Mouse (Mus musculus): ENCODE data around the gene Trappc2l. TPM values are rescaled to one million over a fixed set of nuclear protein-coding genes. Genes with fewer than 3 reads are reported as not detected.

Gene Trappc2l
- polyA plus RNA-seq, 1 experiment = 95.7 TPM

GRCm38 (mm10) chr8:122596031-122596430, 15.4 kb upstream of the Trappc2l start:
- Histone ChIP-seq H3K27me3 (ENCODE audit: control insufficient read depth, insufficient read depth, insufficient read length) (no peaks in the 10 kb centered on the region), H3K36me3 (ENCODE audit: control insufficient read depth, insufficient read depth) (no peaks in the 10 kb centered on the region), H3K4me3 (no peak overlapping the region), H3K79me2 (ENCODE audit: control insufficient read depth, insufficient read depth) (no peaks in the 10 kb centered on the region), H3ac (ENCODE audit: control insufficient read depth, insufficient read length) (no peak overlapping the region), H3K4me2 (ENCODE audit: low read depth) (no peak overlapping the region)
- TF ChIP-seq MYOD1 (IDR thresholded peaks at IDR 0.05; ENCODE audit: control insufficient read depth in 1 of 3, insufficient read length in 2 of 3, low read depth in 2 of 3) (no peak), E2F4 (IDR thresholded peaks at IDR 0.05; ENCODE audit: insufficient read depth) (no peak), POLR2A (IDR thresholded peaks at IDR 0.05; ENCODE audit: insufficient read length, low read depth) (no peak), REST (IDR thresholded peaks at IDR 0.05; ENCODE audit: insufficient read depth, insufficient read length) (no peak), TCF12 (IDR thresholded peaks at IDR 0.05; ENCODE audit: insufficient read depth, poor library complexity, severe bottlenecking) (no peak), USF1 (IDR thresholded peaks at IDR 0.05; ENCODE audit: low read depth) (no peak), MAX (IDR thresholded peaks at IDR 0.05; ENCODE audit: low read depth) (no peak), POLR2AphosphoS2 (IDR thresholded peaks at IDR 0.05; ENCODE audit: insufficient read length, low read depth) (no peak), CEBPB (IDR thresholded peaks at IDR 0.05; ENCODE audit: insufficient read depth, poor library complexity, severe bottlenecking) (no peak), SRF (IDR thresholded peaks at IDR 0.05; ENCODE audit: control insufficient read depth, insufficient read length, low read depth) (no peak)

GRCm38 (mm10) chr8:122600666-122601065, 10.8 kb upstream of the Trappc2l start:
- Histone ChIP-seq H3K36me3 (ENCODE audit: control insufficient read depth, insufficient read depth) (no peaks in the 10 kb centered on the region), H3ac (ENCODE audit: control insufficient read depth, insufficient read length) (no peak overlapping the region), H3K4me2 (ENCODE audit: low read depth) (no peak overlapping the region), H3K79me2 (ENCODE audit: control insufficient read depth, insufficient read depth) (no peaks in the 10 kb centered on the region), H3K27me3 (ENCODE audit: control insufficient read depth, insufficient read depth, insufficient read length) (no peaks in the 10 kb centered on the region), H3K4me3 (no peak overlapping the region)
- TF ChIP-seq MYOD1 (IDR thresholded peaks at IDR 0.05; ENCODE audit: control insufficient read depth in 1 of 3, insufficient read length in 2 of 3, low read depth in 2 of 3) (no peak), POLR2AphosphoS2 (IDR thresholded peaks at IDR 0.05; ENCODE audit: insufficient read length, low read depth) (no peak), E2F4 (IDR thresholded peaks at IDR 0.05; ENCODE audit: insufficient read depth) (no peak), MYOG (IDR thresholded peaks at IDR 0.05; ENCODE audit: control insufficient read depth in 1 of 3, insufficient read depth in 1 of 3, insufficient read length in 2 of 3, low read depth in 2 of 3) (no peak), CEBPB (IDR thresholded peaks at IDR 0.05; ENCODE audit: insufficient read depth, poor library complexity, severe bottlenecking) (no peak), REST (IDR thresholded peaks at IDR 0.05; ENCODE audit: insufficient read depth, insufficient read length) (no peak), TCF3 (IDR thresholded peaks at IDR 0.05; ENCODE audit: insufficient read length, low read depth) (no peak), USF1 (IDR thresholded peaks at IDR 0.05; ENCODE audit: low read depth) (no peak), SRF (IDR thresholded peaks at IDR 0.05; ENCODE audit: control insufficient read depth, insufficient read length, low read depth) (no peak), MAX (IDR thresholded peaks at IDR 0.05; ENCODE audit: low read depth) (no peak), TCF12 (IDR thresholded peaks at IDR 0.05; ENCODE audit: insufficient read depth, poor library complexity, severe bottlenecking) (no peak), POLR2A (IDR thresholded peaks at IDR 0.05; ENCODE audit: insufficient read length, low read depth) (no peak)

GRCm38 (mm10) chr8:122604640-122605039, 6.8 kb upstream of the Trappc2l start:
- H3K79me2 ChIP-seq (ENCODE audit: control insufficient read depth, insufficient read depth) = no peaks in the 10 kb centered on the region
- H3ac ChIP-seq (ENCODE audit: control insufficient read depth, insufficient read length) = no peak overlapping the region
- TF ChIP-seq TCF3 (IDR thresholded peaks at IDR 0.05; ENCODE audit: insufficient read length, low read depth) = no peak
- TF ChIP-seq POLR2A (IDR thresholded peaks at IDR 0.05; ENCODE audit: insufficient read length, low read depth) = no peak
- TF ChIP-seq REST (IDR thresholded peaks at IDR 0.05; ENCODE audit: insufficient read depth, insufficient read length) = no peak
- no peak for TF ChIP-seq E2F4 (IDR thresholded peaks at IDR 0.05; ENCODE audit: insufficient read depth)
- no peak for TF ChIP-seq MAX (IDR thresholded peaks at IDR 0.05; ENCODE audit: low read depth)
- TF ChIP-seq SRF (IDR thresholded peaks at IDR 0.05; ENCODE audit: control insufficient read depth, insufficient read length, low read depth) = no peak
- TF ChIP-seq TCF12 (IDR thresholded peaks at IDR 0.05; ENCODE audit: insufficient read depth, poor library complexity, severe bottlenecking) = no peak
- TF ChIP-seq MYOD1 (IDR thresholded peaks at IDR 0.05; ENCODE audit: control insufficient read depth in 1 of 3, insufficient read length in 2 of 3, low read depth in 2 of 3) = no peak
- TF ChIP-seq MYOG (IDR thresholded peaks at IDR 0.05; ENCODE audit: control insufficient read depth in 1 of 3, insufficient read depth in 1 of 3, insufficient read length in 2 of 3, low read depth in 2 of 3) = no peak
- no peak for TF ChIP-seq CEBPB (IDR thresholded peaks at IDR 0.05; ENCODE audit: insufficient read depth, poor library complexity, severe bottlenecking)
- no peak overlapping the region for H3K4me2 ChIP-seq (ENCODE audit: low read depth)
- H3K4me3 ChIP-seq = no peak overlapping the region
- no peaks in the 10 kb centered on the region for H3K27me3 ChIP-seq (ENCODE audit: control insufficient read depth, insufficient read depth, insufficient read length)
- H3K36me3 ChIP-seq (ENCODE audit: control insufficient read depth, insufficient read depth) = no peaks in the 10 kb centered on the region

GRCm38 (mm10) chr8:122605367-122605766, 6.1 kb upstream of the Trappc2l start:
- no peak for TF ChIP-seq REST (IDR thresholded peaks at IDR 0.05; ENCODE audit: insufficient read depth, insufficient read length)
- no peak for TF ChIP-seq MAX (IDR thresholded peaks at IDR 0.05; ENCODE audit: low read depth)
- TF ChIP-seq TCF3 (IDR thresholded peaks at IDR 0.05; ENCODE audit: insufficient read length, low read depth) = no peak
- no peak for TF ChIP-seq POLR2AphosphoS2 (IDR thresholded peaks at IDR 0.05; ENCODE audit: insufficient read length, low read depth)
- no peak for TF ChIP-seq USF1 (IDR thresholded peaks at IDR 0.05; ENCODE audit: low read depth)
- TF ChIP-seq TCF12 (IDR thresholded peaks at IDR 0.05; ENCODE audit: insufficient read depth, poor library complexity, severe bottlenecking) = no peak
- TF ChIP-seq MYOD1 (IDR thresholded peaks at IDR 0.05; ENCODE audit: control insufficient read depth in 1 of 3, insufficient read length in 2 of 3, low read depth in 2 of 3) = no peak
- TF ChIP-seq MYOG (IDR thresholded peaks at IDR 0.05; ENCODE audit: control insufficient read depth in 1 of 3, insufficient read depth in 1 of 3, insufficient read length in 2 of 3, low read depth in 2 of 3) = no peak
- no peak for TF ChIP-seq CEBPB (IDR thresholded peaks at IDR 0.05; ENCODE audit: insufficient read depth, poor library complexity, severe bottlenecking)
- TF ChIP-seq POLR2A (IDR thresholded peaks at IDR 0.05; ENCODE audit: insufficient read length, low read depth) = no peak
- no peak for TF ChIP-seq E2F4 (IDR thresholded peaks at IDR 0.05; ENCODE audit: insufficient read depth)
- TF ChIP-seq SRF (IDR thresholded peaks at IDR 0.05; ENCODE audit: control insufficient read depth, insufficient read length, low read depth) = no peak
- Histone ChIP-seq H3K36me3 (ENCODE audit: control insufficient read depth, insufficient read depth) (no peaks in the 10 kb centered on the region), H3K27me3 (ENCODE audit: control insufficient read depth, insufficient read depth, insufficient read length) (no peaks in the 10 kb centered on the region), H3K4me3 (no peak overlapping the region), H3K4me2 (ENCODE audit: low read depth) (no peak overlapping the region), H3K79me2 (ENCODE audit: control insufficient read depth, insufficient read depth) (no peaks in the 10 kb centered on the region), H3ac (ENCODE audit: control insufficient read depth, insufficient read length) (no peak overlapping the region)

Measured in myocyte (in vitro differentiated cells).